Mouse (Mus musculus) T-cell, adult 2 months (primary cell): Measurements from ENCODE around the gene Rassf1.

Experiments
- DNase-seq: peaks from one replicate; pipeline ENCODE4 v3.0.0; 2022; ENCODE audit warnings: low spot score

The Rassf1 gene

DNA sequence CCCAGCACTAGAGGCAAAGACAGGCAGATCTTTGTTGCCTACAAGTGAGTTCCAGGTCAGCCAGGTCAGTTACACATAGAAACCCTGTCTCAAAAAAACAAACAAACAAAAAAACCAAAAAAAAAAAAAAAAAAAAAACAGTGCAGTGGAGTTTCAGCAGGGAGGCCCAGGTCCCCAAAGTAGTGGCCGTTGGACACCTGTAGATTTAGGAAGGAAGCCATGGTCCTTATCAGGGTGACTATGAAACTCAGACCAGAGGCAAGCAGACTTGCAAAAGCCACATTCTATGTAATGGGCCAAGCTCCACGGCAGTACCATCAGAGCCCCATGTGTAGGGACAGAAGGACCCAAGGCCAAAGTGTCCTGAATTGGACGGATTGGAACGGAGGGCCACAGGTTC, 30.2 kb downstream of the Rassf1 start:
- DNase-seq = no peak

DNA sequence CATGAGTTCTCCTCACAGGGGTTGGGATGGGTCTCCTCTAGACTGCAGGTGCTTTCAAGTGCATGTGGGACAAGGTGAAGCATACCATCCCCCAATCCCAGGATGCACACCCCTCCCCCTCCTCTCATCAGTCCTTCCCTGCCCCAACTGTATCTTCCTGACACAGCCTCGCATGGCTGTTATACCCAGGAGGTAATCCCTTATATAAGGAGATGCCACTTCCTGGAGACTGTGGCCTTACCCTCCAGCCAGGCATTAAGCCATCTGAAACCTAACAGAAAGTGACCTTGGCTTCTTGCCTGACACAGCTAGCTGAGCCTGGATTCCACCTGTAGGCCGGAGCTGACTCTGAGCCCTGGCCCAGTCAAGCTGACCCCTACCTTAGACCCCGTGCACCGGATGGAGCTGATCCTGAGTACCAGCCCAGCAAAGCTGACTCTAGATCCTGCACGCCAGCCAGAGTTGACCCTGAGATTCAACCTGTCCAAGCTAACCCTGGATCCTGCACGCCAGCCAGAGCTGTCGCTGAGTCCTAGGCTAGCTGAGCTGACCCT, 31.2 kb downstream of the Rassf1 start:
- DNase-seq = no peak

DNA sequence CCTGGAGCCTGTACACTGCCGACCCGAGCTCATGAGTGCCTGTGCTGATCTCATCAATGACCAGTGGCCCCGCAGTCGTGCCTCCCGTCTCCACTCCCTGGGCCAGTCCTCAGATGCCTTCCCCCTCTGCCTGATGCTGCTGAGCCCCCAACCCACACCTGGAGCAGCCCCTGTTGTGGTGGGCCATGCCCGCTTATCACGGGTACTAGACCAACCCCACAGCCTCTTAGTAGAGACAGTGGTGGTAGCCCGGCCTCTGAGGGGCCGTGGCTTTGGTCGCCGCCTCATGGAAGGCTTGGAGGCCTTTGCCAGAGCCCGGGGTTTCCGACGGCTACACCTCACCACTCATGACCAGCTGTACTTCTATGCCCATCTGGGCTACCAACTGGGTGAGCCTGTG, 31.8 kb downstream of the Rassf1 start:
- DNase-seq = no peak

DNA sequence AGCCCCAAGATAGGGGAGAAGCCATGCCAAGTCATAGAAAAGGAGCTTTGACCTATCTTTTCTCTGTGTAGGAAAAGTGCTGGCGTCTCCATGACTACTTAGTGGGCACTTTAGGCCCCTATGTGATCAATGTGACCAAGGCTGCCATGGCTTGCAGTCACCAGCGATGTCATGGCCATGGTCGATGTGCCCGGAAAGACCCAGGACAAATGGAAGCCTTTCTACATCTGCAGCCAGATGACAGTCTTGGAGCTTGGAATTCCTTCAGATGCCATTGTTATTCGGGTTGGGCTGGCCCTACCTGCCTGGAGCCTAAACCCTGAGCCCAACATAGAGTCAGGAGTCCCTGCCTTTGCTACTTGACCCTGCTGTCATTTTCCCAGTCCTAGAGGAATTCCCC, 35.1 kb downstream of the Rassf1 start:
- DNase-seq = no peak

DNA sequence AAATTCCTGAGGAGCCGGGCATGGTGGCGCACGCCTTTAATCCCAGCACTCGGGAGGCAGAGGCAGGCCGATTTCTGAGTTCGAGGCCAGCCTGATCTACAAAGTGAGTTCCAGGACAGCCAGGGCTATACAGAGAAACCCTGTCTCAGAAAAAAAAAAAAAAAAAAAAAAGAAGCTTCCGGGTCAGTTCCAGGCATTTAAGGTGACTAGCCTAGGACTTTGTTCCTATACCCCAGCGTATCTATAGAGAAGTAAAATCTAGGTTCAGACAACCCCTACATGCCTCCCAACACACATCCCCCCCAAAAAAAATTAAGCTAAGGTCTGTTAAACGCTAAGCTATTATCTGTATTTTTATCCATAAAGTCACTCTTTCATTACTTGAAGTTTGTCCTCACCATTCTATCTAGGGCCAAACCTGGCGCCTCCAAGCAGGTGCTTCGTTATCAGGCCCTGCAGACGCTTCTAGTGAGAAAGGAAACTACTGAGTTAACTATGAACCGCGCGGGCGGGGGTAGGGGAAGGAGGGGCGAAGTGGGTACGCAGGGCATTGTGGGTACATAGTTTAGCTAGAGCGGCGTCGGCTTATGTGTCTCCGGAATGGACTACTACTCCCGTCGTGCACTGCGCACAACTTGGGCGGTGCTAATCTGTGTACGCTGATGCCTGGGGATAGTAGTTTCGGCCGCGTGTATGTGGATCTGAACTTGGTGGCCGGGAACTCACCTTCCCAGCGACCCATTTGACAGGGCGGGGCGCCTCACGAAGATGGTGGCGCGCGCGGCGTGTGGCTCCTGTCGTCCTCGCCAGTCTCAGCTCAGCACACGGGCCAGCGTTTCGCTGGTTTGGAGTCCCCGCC, 35.8 kb downstream of the Rassf1 start, which contains the start of gene Ifrd2:
Ifrd2 (plus strand) TSS at position 669 of the 859 bp plus-strand sequence.
- DNase-seq = peak; percentile 99

DNA sequence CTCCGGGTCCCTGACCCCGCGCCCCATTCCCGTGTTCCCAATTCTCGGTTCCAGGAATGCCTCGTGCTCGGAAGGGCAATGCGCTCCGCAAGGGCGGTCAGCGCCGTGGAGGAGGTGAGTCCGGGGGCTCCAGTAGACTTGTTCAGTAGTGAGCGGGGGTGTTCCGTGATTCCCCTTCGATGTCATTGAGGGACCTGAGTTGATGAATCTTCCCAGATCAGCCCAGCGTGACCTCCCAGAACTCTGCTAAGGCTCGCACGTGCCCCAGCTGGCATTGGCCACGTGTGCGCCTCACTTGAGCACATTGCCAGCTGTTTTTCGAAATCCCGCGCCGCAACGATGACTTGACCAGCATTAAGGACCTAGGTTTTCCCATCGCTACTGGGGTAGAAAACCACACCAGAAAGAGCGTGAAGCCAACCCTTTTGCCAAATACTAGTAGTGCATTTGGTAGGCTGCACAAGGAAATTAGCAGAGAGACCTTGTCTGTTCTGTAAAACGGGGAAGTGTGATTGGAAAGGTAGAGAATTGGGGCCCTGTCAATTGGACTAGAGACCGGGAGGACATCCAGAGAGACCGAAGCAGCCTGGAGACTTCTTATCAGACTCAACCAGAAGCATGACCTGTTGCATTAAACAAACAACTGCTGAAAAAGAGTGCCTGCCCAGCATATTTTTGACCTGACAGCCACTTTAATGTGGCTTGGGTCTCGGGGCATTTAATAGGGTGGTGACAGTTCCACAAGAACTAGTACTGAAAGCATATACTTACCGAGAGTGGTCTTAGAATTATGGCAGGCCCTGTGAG, 36.7 kb downstream of the Rassf1 start:
- DNase-seq = no peak

DNA sequence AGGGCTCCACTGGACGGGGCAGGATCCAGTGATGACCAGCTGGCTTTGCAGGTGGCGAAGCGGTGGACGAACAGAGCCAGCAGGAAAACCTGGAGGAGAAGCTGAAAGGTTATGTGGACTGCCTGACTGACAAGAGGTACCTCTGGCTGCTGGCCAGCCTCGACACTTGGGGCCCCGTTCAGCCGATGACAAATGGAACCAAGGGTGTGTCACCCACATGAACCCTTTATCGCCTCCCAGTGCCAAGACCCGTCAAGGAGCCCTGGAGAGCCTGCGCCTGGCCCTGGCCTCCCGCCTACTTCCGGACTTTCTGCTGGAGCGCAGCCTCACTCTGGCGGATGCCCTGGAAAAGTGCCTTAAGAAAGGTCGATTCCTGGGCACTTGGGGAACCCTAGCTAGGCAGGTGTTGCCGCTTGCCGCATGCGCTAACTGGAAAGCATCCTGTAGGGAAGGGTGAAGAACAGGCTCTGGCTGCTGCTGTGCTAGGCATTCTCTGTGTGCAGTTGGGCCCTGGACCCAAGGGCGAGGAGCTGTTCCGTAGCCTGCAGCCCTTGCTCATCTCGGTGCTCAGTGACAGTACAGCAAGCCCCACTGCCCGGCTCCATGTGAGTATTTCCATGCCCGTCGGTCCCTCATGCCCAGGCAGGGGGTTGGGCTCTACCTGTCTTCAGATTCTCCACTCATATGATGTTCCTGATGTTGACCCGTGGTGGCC, 38.9 kb downstream of the Rassf1 start:
- no peak for DNase-seq

DNA sequence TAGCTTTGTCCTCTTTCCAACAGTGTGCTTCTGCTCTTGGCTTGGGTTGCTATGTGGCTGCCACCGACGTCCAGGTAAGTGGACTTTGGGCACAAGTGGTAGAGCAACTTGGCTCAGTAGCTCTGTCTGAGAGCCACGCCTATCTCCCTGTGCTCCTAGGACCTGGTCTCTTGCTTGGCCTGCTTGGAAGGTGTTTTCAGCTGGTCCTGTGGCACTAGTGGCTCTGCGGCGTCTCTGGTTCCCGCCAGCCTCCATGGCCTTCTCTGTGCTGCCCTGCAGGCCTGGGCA, 39.4 kb downstream of the Rassf1 start:
- DNase-seq = no peak

DNA sequence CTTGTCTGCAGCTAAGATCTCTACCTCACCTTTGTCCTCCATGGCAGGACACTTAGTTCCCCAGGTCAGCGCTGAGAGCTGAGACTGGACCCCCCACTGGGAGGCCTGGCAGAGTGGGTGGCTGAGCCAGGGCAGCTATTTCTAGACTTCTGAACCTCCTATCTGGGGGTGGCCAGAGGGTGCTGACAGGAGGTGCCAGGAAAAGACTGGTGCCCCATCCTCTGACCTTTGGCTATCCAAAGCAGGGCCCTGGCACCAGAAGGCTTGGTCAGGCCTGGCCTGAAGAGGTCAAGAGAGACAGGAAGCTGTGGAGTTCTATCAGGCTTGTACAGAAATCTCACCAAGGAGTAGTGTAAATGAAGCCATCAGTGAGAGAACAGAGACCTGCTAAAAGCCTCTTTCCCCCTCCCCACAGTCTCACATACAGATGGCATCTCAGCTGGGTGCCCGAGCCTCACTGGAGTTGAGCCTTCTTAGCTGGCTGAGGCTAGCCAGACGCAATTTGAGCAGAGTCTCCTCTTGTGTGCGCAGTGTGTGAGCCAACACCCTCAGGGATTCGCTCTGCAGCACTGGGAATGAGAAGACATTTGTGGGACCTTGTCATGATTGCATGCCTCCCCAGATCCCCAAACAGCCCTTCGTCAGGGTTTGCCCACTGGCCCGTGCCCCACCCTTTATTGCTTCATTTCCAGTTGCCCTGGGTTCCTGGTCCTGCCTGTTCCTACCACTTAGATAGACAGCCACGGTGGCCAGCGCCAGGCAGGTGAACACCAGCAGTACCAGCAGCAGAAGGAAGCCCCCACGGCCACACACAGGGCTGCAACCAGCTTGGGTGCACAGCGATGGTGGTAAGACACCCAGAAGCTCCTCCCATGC, 42.0 kb downstream of the Rassf1 start:
- DNase-seq = no peak

DNA sequence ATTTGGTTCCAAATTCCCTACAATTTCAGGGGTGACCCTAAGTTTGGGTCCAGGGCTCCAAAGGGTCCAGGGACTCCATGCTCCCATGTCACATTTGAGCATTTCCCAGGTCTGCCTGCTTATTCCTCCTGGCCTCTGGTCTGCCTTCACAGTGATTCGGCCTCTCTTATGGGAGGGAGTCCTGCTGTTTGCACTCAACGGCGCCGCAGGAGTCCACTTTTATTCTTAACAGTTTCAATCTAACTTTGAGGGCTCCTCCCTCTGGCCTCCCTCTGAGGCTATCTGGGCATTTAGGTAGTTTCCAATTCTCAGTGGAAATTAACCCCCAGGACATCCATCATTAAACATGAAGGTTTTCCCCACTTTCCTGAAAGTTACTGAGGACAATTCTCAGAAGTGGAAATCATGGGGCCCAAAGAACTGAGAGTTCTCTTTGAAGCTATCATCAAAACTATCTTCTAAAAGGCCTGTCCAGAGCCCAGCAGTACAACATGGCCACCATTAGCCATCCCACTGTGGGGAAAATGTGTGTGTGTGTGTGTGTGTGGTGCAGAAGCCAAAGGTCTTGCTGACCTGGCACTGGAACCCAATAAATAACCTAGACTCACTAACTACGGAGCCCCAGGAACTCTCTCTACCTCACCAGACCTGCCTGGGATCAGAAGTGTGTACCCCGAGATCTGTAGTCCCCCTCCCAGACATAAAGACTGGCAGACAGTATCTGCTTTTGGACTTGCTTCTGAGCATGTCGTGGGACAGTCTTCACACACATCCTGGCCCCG, 43.1 kb downstream of the Rassf1 start:
- no peak for DNase-seq

DNA sequence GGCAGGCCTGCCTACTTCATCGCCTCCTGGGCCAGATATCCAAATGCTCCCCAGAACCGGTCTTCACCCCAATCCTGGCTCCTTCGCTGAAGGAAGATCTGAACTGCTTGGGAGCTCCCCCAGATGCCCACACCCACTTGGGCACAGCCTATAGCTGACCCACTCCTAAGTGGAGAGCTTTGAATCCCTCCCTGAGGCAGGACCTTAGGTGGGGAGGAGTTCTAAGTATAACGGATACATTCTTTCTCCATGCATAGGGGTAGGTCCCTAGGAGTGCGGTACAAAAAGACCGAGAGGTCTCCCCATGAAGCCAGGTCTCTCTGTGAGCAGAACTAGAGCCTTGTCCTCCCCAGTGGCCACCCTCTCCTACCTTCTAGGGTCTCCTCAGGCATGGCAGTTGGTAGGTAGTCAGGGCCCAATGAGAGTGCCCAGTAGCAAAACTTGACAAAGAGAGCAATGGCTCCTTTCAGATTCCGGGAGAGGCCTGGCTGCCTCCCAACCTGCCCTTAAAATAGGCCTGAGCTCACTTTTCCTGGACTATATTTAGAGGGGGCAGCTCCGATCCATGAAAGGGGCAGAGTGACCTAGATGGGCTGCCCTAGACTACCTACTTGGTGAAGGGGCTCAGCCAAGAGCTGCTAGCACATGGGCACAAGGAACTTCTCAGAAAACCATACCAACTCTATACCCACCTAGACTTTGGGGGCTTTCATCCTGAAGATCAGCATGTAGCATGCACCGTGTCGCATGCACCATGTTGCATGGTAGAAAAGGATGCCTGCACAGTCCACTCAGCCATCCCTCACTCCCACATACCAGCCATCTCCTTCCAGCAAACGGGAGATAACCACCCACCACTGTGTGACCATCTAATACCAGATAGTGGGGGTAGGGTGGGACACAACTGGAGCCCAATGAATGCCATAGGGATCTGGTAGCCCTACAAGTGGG, 45.5 kb downstream of the Rassf1 start:
- no peak for DNase-seq

DNA sequence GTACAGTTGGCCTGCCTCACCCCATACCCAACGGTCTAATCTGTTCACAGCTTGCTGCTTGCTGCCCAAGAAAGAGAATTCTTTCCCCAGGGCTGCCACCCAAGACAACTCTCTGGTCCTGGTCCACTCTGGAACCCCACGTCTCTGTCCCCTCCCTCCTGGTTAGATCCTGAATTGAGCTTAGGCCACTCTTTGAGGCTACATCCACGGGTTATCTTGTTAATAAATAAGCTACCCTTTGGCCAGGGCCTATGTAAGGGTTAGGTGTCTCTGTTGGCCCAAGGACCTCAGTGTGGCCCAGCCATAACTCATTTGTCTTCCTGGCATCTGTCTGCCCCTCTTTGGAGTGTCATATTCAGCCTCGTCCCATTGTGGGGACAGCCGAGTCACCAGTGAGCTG, 47.0 kb downstream of the Rassf1 start:
- DNase-seq = no peak

DNA sequence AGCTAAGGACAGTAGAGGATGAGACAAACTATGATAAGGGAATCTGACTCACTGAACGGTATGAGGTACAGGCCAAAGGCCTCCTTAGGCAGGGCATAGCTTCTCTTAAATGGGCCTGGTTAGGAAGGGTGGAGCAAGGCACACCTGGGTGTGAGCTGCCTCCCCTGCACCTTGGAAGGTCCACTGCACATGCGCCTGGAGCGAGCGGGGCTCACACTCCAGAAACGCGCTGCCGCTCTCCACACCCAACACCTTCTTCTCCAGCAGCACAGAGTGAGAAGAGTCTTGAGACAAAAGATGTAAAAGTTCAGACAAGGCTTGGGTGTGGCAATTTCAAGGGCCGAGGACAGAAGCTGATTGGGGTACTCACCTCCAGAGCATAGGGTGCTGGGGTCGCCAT, 48.1 kb downstream of the Rassf1 start:
- no peak for DNase-seq

DNA sequence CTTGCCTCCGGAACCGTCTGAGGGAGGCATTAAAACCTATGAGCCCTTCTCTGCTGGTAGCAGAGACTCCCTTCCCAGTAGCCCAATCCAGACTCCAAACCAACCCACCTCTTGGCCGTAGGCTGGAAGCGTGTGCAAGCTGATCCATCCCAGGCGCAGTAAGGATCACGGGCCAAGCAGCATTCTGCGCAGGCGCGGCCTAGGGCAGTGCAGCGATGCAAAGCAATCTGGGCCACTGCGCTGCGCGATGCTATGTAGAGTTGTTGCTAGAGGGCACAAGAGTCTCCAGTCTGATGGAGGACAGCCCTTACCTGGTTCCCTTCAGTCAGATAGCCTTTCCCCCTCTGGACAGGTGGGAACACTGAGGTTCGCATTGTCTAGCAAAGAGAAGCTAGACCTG, 48.5 kb downstream of the Rassf1 start:
- DNase-seq = no peak

DNA sequence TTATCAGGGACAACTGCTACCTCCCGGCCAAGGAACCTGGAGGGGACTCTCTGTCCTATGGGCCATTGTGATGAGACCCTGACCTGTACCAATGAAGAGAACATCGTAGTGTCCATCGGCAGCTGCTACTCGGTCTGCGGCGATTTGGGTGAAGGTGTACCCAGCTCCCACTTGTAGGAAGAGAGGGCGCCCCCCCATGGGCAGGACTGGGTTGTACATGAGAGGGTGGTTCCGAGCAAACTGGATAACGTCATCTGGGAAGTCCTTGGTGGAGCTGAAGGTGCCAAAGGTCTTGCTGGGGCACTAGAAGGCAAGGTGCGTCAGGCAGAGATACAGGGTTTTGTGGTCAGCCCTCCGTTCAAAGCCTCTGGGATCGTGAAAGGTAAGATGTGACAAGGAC, 49.4 kb downstream of the Rassf1 start:
- peak; percentile 26 for DNase-seq

DNA sequence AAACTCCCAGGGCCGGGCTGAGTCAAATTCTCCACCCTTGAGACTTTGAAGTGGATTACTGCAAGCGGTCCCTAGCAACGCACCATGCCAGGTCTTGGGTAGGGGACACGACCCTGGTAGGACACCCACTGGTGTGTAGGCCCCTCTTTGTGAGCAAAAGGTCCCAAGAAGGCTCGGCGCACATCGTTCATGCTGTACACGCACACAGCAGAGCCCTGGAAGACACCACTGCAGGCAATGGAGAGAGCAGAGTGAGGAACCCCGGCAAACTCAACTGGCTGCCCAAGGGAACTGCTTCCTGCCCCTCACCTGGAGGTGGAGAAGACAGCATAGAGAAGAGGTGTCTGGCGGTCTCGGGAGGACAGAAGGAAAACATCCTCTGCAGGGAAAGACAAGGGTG, 49.9 kb downstream of the Rassf1 start:
- DNase-seq = no peak

DNA sequence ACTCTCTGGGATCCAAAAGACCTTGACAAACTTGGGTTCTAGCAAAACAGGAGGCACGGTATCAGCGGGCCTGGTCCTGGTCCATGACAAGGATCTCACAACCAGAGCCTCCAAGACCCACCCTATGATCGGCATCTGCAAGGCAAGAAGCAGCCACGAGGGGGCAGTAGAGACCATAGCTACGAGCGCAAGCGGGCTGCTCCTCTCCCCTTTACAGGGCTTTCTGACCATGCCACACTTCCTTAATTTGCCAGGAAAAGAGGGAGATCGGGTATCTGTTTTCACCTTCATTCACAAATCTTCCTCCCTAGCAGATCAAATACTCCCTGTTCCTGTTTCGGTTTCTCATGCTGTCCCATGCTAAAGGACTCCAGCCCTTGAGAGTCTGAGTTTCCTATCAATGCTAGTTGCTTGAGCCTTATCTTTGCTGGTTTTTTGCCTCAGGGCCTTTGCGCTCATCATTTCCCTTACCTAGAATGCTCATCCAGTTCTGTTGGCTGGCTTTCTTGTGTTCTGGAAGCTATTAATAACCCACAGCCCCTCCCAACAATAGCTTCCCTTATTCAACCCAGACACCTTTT, 50.8 kb downstream of the Rassf1 start:
- DNase-seq = peak; percentile 82

DNA sequence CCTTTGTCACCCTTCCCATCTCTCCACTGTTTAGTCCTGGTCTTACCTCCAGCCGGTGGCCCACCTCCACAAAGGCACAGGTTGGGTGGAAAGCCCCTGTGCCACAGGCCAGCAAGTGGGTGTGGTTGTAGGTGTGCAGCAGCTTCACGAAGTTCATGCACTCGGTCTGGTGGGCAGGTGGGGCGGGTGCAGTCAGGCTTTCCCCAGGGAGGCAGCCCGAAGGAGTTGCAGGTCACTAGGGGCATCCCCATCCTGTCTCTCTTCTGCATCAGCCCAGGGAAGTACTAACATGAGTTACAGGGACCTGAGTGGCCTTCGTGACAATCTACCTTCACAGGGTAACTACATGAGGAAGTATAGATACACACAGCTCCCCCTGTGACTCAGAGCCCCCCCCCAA, 51.9 kb downstream of the Rassf1 start:
- DNase-seq = no peak

DNA sequence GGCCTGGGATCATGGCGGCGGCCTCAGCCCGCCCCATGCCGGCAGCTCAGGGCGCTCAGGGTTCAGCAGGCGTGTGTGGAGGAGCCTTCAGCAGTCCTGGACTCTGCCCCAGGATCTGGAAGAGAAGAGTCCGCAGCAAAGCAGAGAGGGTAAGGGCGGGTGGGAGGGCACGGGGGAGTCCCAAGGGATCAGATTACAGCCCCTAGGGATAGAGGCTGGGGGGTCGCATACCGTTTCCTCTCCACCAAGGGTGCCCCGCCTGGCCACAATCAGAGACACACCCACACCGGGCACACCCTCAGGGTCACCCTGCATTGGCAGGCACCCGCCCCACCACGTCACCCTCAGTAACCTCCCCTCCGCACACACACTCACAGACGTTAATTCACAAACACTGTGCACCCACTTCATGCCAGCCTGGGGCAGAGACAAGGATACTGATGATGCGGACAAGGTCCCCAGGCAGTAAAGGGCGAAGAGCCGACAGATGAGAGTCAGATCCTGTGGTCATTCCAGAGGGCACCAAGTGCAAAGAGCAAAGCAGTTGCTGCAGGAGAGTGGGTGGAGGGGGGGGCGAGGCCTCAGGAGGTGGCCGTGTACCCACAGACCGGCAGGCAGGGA, 53.8 kb downstream of the Rassf1 start:
- no peak for DNase-seq
